Mouse (Mus musculus): Measurements from ENCODE around the gene Fbxo11.
A peak's percentile ranks its signal among the peaks of the same experiment; 100 is the strongest.
"Not testable (repeated sequence)": the region's sequence is repeated elsewhere in the genome, so short reads cannot be mapped to it uniquely, and the experiment has no call there.

The Fbxo11 gene

GRCm38 (mm10) chr17:88067202-88067901 is 2.3 kb upstream of the Fbxo11 start:
- DNase-seq (ENCODE audit: low read depth) = peak; percentile 61

DNA sequence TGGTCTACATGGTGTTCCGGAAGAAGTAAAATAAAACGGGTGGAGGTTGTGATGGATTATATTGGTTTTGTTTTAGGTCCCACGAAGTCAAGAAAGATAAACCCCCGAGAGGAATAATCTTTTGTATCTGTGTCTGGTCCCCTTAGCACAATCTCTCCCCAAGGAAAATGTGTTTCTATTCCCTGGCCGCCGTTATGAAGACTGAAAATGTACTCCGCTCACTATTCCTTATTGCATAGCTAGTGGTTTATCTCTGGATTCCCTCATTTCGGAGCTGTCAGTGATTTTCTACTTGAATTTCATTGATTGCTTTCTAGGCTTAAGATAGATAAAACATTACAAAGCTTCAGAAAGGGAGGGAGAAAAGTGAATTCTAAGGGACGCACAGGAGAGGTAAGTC is 1.7 kb upstream of the Fbxo11 start:
- no peak for DNase-seq (ENCODE audit: low read depth)

DNA sequence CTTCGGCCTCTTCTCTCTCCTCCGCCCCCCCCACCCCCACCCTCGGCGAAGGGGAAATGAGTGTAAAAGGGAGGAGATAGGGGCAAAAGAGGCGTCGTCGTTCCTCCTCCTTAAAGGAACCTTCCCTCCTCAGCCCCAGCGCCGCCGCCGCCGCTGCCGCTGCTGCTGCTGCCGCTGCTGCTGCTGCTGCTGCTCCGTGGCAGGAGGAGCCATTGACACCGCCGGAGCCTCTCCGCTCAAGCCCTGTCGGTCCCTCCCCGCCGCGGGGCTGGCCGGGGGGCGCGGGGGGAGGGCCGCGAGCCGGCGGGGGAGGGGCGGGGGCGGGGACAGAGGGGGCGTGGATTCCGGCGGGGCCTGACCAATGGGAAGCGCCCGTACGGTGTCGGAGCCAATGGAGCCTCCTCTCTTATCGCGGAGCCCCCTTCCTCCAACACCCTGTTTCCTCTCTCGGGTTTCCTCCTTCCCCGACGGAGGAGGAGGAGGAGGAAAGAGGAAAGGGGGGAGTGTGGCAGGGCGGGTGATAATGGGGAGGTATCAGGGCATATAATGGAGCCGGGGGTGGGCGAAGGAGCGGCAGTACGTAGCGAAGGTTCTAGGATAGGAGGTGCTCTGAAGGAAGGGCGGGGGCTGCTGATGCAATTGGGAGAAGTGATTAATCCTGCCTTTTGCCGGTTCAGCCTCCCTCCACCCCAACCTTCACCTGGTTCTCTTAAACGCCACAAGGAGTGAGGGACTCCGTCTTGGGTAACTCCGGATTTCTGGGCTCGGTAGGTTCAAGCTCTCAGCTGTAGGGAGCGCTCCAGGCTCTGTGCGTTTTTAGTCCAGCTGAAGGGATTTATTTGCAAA is 933 bp upstream of the Fbxo11 start:
- DNase-seq (ENCODE audit: low read depth) = peak; percentile 96

GRCm38 (mm10) chr17:88064347-88065030 is 602 bp downstream of the Fbxo11 start:
- DNase-seq (ENCODE audit: low read depth) = no peak

GRCm38 (mm10) chr17:88063980-88064346 is 1.1 kb downstream of the Fbxo11 start:
- peak; percentile 57 for DNase-seq (ENCODE audit: low read depth)

- no peak for DNase-seq (ENCODE audit: low read depth)
These were observed 2.1 kb downstream of the Fbxo11 start for GRCm38 (mm10) chr17:88062860-88063580.

- DNase-seq (ENCODE audit: low read depth) = no peak
These were observed 3.1 kb downstream of the Fbxo11 start for GRCm38 (mm10) chr17:88061942-88062341.

- DNase-seq (ENCODE audit: low read depth) = no peak
These were observed 6.8 kb downstream of the Fbxo11 start for GRCm38 (mm10) chr17:88058280-88058679.

GRCm38 (mm10) chr17:88057846-88058245 is 7.2 kb downstream of the Fbxo11 start:
- DNase-seq (ENCODE audit: low read depth) = peak; percentile 57

GRCm38 (mm10) chr17:88051679-88052078 is 13.4 kb downstream of the Fbxo11 start:
- DNase-seq (ENCODE audit: low read depth) = no peak

GRCm38 (mm10) chr17:88050892-88051291 is 14.2 kb downstream of the Fbxo11 start:
- DNase-seq (ENCODE audit: low read depth) = no peak

DNA sequence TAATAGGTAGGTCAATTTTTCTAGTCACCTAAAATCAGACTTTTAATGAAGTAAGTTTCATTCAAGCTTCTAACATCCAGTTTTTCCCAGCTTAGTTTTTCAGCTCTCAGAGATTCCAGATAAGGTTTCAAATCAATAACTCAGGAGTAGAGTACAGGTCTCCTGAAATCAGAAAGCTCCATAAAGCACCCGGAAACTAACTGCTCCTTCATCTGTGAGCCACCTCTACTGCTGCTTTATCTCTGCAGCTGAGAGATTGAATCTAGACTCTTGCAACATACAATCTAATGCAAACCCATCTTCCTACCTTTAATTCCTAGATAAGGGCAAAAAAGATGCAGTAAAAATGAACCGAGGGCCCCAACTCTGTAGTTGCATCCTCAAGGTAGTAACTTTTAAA is 14.8 kb downstream of the Fbxo11 start:
- DNase-seq (ENCODE audit: low read depth) = no peak

- DNase-seq (ENCODE audit: low read depth) = peak; percentile 80
These were observed 22.7 kb downstream of the Fbxo11 start for GRCm38 (mm10) chr17:88042099-88043086.

- no peak for DNase-seq (ENCODE audit: low read depth)
These were observed 24.3 kb downstream of the Fbxo11 start for GRCm38 (mm10) chr17:88040810-88041209.

DNA sequence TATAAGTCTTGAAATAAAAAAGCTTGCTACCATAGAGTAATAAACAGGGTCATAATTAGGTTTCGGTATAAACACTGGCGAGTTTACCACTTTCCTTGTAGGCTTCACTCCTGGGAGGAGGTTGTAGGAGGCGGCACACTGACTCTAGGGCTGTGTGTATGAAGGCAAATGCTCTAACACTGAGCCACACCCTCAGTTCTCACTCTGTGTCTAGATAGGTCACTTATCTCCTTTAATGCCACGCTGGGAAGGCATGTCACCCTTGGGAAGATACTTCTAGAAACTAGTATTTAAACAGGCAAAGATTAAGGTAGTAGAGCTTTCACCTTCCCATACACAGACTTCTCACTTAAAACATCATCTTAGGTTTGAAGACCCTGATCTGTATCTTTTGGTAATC is 30.7 kb downstream of the Fbxo11 start:
- DNase-seq (ENCODE audit: low read depth) = no peak

- no peak for DNase-seq (ENCODE audit: low read depth)
These were observed 33.3 kb downstream of the Fbxo11 start for GRCm38 (mm10) chr17:88031755-88032154.

- DNase-seq (ENCODE audit: low read depth) = no peak
These were observed 35.7 kb downstream of the Fbxo11 start for GRCm38 (mm10) chr17:88029194-88029970.

- peak; percentile 75 for DNase-seq (ENCODE audit: low read depth)
These were observed 39.9 kb downstream of the Fbxo11 start for GRCm38 (mm10) chr17:88025227-88025626.

GRCm38 (mm10) chr17:88023924-88024323 is 41.2 kb downstream of the Fbxo11 start:
- DNase-seq (ENCODE audit: low read depth) = no peak

GRCm38 (mm10) chr17:88016027-88016426 is 49.1 kb downstream of the Fbxo11 start:
- DNase-seq (ENCODE audit: low read depth) = not testable (repeated sequence)
